Mouse (Mus musculus) heart, postnatal 0 days (tissue): Measurements from ENCODE around the gene Stim1. TPM values are rescaled to one million over a fixed set of nuclear protein-coding genes. Genes with fewer than 3 reads are reported as not detected.

ENCODE experiments used
- ATAC-seq: fragments of 200-750 bp; cut with Nextera tagmentation; 2 replicates; pipeline ENCODE4 v1.8.0; 2017; ENCODE audit warnings: low read depth, moderate number of reproducible peaks, moderate library complexity; ENCODE audit not compliant: insufficient read depth
- DNase-seq: peaks from one replicate; pipeline ENCODE4 v3.0.0-alpha.2; 2016; ENCODE audit warnings: low spot score
- H3K27ac ChIP-seq: fragments of 300-500 bp; sonication (generic); 2 replicates; pipeline ENCODE4 v1.5.1; 2014; ENCODE audit warnings: low read depth, mild to moderate bottlenecking
- H3K27me3 ChIP-seq: fragments of 300-500 bp; sonication (generic); 2 replicates; pipeline ENCODE4 v1.6.1; 2014; ENCODE audit warnings: low read length, mixed read lengths; ENCODE audit not compliant: control insufficient read depth, insufficient read depth
- H3K36me3 ChIP-seq: fragments of 300-500 bp; sonication (generic); replicated peaks from 2 replicates; pipeline ENCODE4 v1.6.1; 2014; ENCODE audit warnings: low read length, mixed read lengths; ENCODE audit not compliant: control insufficient read depth, insufficient read depth
- H3K4me1 ChIP-seq: fragments of 300-500 bp; sonication (generic); 2 replicates; pipeline ENCODE4 v1.6.1; 2014; ENCODE audit warnings: antibody characterized with exemption; ENCODE audit not compliant: control insufficient read depth, insufficient read depth
- H3K4me2 ChIP-seq: fragments of 300-500 bp; sonication (generic); 2 replicates; pipeline ENCODE4 v1.6.1; 2014; ENCODE audit warnings: low read depth, mild to moderate bottlenecking, low read length, moderate library complexity
- H3K4me3 ChIP-seq: fragments of 300-500 bp; sonication (generic); 2 replicates; pipeline ENCODE4 v1.5.1; 2014; ENCODE audit warnings: low read depth, low read length
- H3K9ac ChIP-seq: fragments of 300-500 bp; sonication (generic); replicated peaks from 2 replicates; pipeline ENCODE4 v1.6.1; 2014; ENCODE audit warnings: low read depth, low read length, mixed read lengths
- H3K9me3 ChIP-seq: fragments of 300-500 bp; sonication (generic); replicated peaks from 2 replicates; pipeline ENCODE4 v1.6.1; 2016; ENCODE audit warnings: low read length; ENCODE audit not compliant: control insufficient read depth
- CTCF ChIP-seq: IDR thresholded peaks from 2 replicates; pipeline ENCODE4 v1.5.1; 2016; ENCODE audit warnings: antibody characterized with exemption, control low read depth, low read depth
- EP300 ChIP-seq: IDR thresholded peaks from 2 replicates; pipeline ENCODE4 v1.6.1; 2016; ENCODE audit warnings: antibody characterized with exemption, low read depth
- WGBS: fragments of 180-500 bp; shearing (Covaris S2); extraction: QIAGEN DNeasy Blood & Tissue Kit; methylation state at CpG from one replicate; pipeline ENCODE4 v1.1.7; 2014; 5-methylcytosine and 5-hydroxymethylcytosine counted together
- polyA plus RNA-seq: library from polyadenylated mRNA; unstranded; fragments of >200 nt; fragmentation: Nextera tagmentation; extraction: Ambion mirVana; gene quantifications from 2 replicates; pipeline ENCODE4 v1.2.1, GENCODE M21; 2015
- total RNA-seq: library from RNA; depleted of rRNA; stranded (reverse); fragments of >200 nt; gene quantifications from 2 replicates; pipeline ENCODE4 v1.2.3, GENCODE M21; 2014; ENCODE audit warnings: low replicate concordance

Stim1 gene
- total and polyA plus RNA-seq, 2 experiments from 2014 or later: 11.4 to 59.0 TPM

DNA sequence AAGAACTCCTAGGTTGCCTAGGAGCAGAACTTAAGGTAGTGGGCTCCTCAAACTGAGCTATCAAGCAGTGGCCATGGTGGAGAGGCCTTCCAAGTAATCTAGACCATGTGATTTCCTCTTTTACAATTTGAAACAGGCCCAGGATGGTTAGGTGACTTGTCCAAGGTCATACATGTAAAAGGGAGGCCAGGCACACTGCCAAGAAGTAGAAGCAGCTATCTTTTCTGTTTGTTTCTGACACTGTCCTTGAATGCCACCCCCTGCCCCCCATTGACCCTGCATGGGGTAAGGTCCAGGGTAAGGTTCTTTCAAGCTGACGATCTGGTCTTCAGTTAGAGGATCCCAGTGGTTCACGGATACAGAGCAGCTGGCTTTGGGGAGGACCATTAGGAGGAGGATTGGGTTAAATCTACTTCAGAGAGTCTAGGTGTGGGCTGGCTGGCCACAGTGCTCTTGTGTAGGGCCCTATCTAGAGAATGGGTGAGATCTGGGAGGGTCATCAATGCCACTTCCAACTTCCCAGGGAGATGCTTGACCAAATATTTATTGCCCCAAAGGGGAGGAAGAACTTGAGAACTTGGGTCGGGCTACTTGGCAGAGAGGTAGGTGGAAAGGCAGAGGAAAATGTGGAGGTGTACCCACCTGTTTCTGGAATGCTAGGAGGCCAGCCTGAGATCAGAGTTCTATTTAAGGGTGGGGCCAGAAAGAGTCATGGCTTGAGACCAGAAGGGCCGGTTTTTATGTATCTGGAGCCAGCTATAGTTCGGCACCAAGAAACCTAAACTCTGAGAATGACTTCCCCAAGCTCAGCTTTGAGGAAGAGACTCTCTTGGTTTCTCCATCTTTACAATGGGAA is 43.5 kb upstream of the Stim1 start:
- no peak overlapping the region for H3K4me3 ChIP-seq
- no peak overlapping the region for H3K4me2 ChIP-seq
- no peaks in the 10 kb centered on the region for H3K27me3 ChIP-seq
- H3K9ac ChIP-seq: no peak overlapping the region
- H3K4me1 ChIP-seq: peaks cover 15% of the 10 kb centered on the region; the same call in 1 of the 2 replicates
- TF ChIP-seq CTCF: no peak
- no peak for TF ChIP-seq EP300
- H3K36me3 ChIP-seq: no peaks in the 10 kb centered on the region; the same call in 1 of the 2 replicates
- no peak for DNase-seq
- no peak overlapping the region; the same call in 1 of the 2 replicates for H3K27ac ChIP-seq
- 0 out of 2 replicates have a peak, but pooled peaks have one; percentile 22 for ATAC-seq
- 81% methylated on average over 5 of the region's 5 CpGs for WGBS
- no peaks in the 10 kb centered on the region for H3K9me3 ChIP-seq

DNA sequence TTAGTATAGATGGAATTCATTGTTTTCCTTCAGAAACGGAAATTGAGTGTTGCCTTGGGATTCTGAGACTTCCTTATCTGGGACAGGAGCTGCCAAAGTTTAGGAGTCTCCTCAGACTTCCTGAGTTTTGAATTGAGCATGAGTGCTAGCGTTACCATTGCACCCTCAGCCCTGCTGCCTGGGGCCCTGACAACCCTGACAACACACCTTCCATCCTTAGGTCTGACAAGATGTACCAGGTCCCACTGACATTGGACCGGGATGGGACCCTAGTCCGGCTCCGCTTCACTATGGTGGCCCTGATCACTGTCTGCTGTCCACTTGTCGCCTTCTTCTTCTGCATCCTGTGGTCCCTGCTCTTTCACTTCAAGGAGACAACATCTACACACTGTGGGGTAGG is 41.6 kb upstream of the Stim1 start:
- no peak overlapping the region for H3K4me3 ChIP-seq
- peaks cover 1% of the 10 kb centered on the region; the same call in 1 of the 2 replicates for H3K36me3 ChIP-seq
- no peak overlapping the region for H3K9ac ChIP-seq
- no peak for DNase-seq
- 0 out of 2 replicates have a peak overlapping the region, but pooled peaks have one; percentile 41 for H3K27ac ChIP-seq
- peaks cover 15% of the 10 kb centered on the region; the same call in 1 of the 2 replicates for H3K4me1 ChIP-seq
- no peaks in the 10 kb centered on the region for H3K27me3 ChIP-seq
- H3K4me2 ChIP-seq: no peak overlapping the region
- TF ChIP-seq CTCF: no peak
- no peak for TF ChIP-seq EP300
- no peaks in the 10 kb centered on the region for H3K9me3 ChIP-seq
- WGBS: 79% methylated on average over 6 of the region's 6 CpGs
- ATAC-seq: no peak

GRCm38 (mm10) chr7:102228049-102228670 is 39.4 kb upstream of the Stim1 start:
- Histone ChIP-seq H3K4me3 (no peak overlapping the region), H3K4me2 (no peak overlapping the region), H3K36me3 (peaks cover 4% of the 10 kb centered on the region; the same call in 1 of the 2 replicates), H3K27ac (no peak overlapping the region), H3K27me3 (no peaks in the 10 kb centered on the region), H3K9ac (no peak overlapping the region), H3K4me1 (peaks cover 12% of the 10 kb centered on the region; the same call in 1 of the 2 replicates), H3K9me3 (no peaks in the 10 kb centered on the region)
- 83% methylated on average over 4 of the region's 4 CpGs for WGBS
- no peak for ATAC-seq
- TF ChIP-seq EP300: no peak
- no peak for DNase-seq

- TF ChIP-seq EP300: no peak
- H3K27ac ChIP-seq: no peak overlapping the region
- WGBS: 92% methylated on average over 6 of the region's 6 CpGs
- 0 out of 2 replicates have a peak, but pooled peaks cover 3% of the 10 kb centered on the region for H3K4me1 ChIP-seq
- H3K9ac ChIP-seq: no peak overlapping the region
- DNase-seq (no peak), ATAC-seq (no peak)
- H3K4me3 ChIP-seq: no peak overlapping the region
- no peaks in the 10 kb centered on the region for H3K9me3 ChIP-seq
- H3K4me2 ChIP-seq: no peak overlapping the region
- H3K27me3 ChIP-seq: no peaks in the 10 kb centered on the region
- peaks cover 7% of the 10 kb centered on the region; the same call in 1 of the 2 replicates for H3K36me3 ChIP-seq
Observed at GRCm38 (mm10) chr7:102229814-102230213, 37.8 kb upstream of the Stim1 start.

GRCm38 (mm10) chr7:102233059-102233458 is 34.5 kb upstream of the Stim1 start:
- Histone ChIP-seq H3K9me3 (no peaks in the 10 kb centered on the region), H3K27ac (no peak overlapping the region), H3K36me3 (peaks cover 38% of the 10 kb centered on the region), H3K4me3 (no peak overlapping the region), H3K4me1 (no peaks in the 10 kb centered on the region), H3K27me3 (no peaks in the 10 kb centered on the region), H3K9ac (no peak overlapping the region), H3K4me2 (no peak overlapping the region)
- 68% methylated on average over 4 of the region's 4 CpGs for WGBS
- TF ChIP-seq CTCF (no peak), EP300 (no peak)
- ATAC-seq: no peak
- DNase-seq: no peak
